In genomic region chr4:25741553-25741952, GRCm38 (mm10) we compare ENCODE assay signal across 25 mouse cellular contexts. TPM values are rescaled to one million over a fixed set of nuclear protein-coding genes. Genes with fewer than 3 reads are reported as not detected.
A peak's percentile ranks its signal among the peaks of the same experiment; 100 is the strongest.
DNase-seq lines count a peak whose midpoint lies in the region; ATAC-seq and TF ChIP-seq lines count a peak whose summit lies in the region.
"Had no signal": no experiment of that assay in that cellular context is flagged by ENCODE, and none has a peak within 500 bp of the region (broad histone marks: within the 10 kb centered on the region; RNA-seq: fewer than 3 reads in every experiment).

No protein-coding gene starts in this region.

- no peaks in the 10 kb centered on the region for H3K4me1 ChIP-seq in forebrain, postnatal 0 days (ENCODE audit: insufficient read depth)
- H3K4me1 ChIP-seq in forebrain, embryonic 10.5 days: no peaks in the 10 kb centered on the region
- H3K4me1 ChIP-seq: embryonic facial prominence, embryonic 12.5 days; heart, embryonic 13.5 days had no signal

- no peaks in the 10 kb centered on the region for H3K27me3 ChIP-seq in forebrain, postnatal 0 days (ENCODE audit: insufficient read depth, low read length)
- no peaks in the 10 kb centered on the region for H3K27me3 ChIP-seq in forebrain, embryonic 10.5 days (ENCODE audit: poor library complexity, severe bottlenecking)
- H3K27me3 ChIP-seq: CH12.LX; embryonic facial prominence, embryonic 12.5 days; heart, embryonic 13.5 days; Patski had no signal

- 0 out of 2 replicates have a peak, but pooled peaks have one; percentile 23 for ATAC-seq in forebrain, postnatal 0 days
- ATAC-seq: activated CD4-positive, CD25-positive, alpha-beta regulatory T cell, adult 4 months; forebrain, embryonic 16.5 days; hindbrain, embryonic 16.5 days; inflammation-experienced regulatory T-cells, adult 6 months; intestine, postnatal 0 days; Patski had no signal

- DNase-seq in forebrain, postnatal 0 days: no peak
- DNase-seq in forebrain, embryonic 10.5 days (ENCODE audit: extremely low spot score, low spot score): no peak
- DNase-seq in left cerebral cortex, adult 11 months (ENCODE audit: low spot score): peak; percentile 23
- DNase-seq in left cerebral cortex, postnatal 10 days (ENCODE audit: extremely low spot score in 1 of 2, low spot score in 2 of 2): no peak
- DNase-seq in brain, adult 2 months (ENCODE audit: low read depth, low spot score): peak; percentile 70
- peak; percentile 26 to 33 for DNase-seq in left cerebral cortex, adult 9 months (ENCODE audit: low spot score in 2 of 2)
- DNase-seq in layer of hippocampus, postnatal 14 days (ENCODE audit: low spot score in 2 of 2): no peak
- DNase-seq: adrenal gland, postnatal 14 days; cerebellum, adult 2 months; cerebellum, postnatal 10 days; gastrocnemius, postnatal 36 days; heart, adult 11 months; heart, postnatal 36 days had no signal

- intact Hi-C loops in left cerebral cortex, postnatal 10 days (cut with DNase I): no loop called here

- peak overlapping the region; percentile 45; the same call in 1 of the 2 replicates for H3K27ac ChIP-seq in forebrain, postnatal 0 days (ENCODE audit: low read depth, low read length)
- H3K27ac ChIP-seq in forebrain, embryonic 10.5 days: no peak overlapping the region
- H3K27ac ChIP-seq: embryonic facial prominence, embryonic 12.5 days; heart, embryonic 13.5 days had no signal

- H3K4me2 ChIP-seq in forebrain, postnatal 0 days (ENCODE audit: low read depth): no peak overlapping the region
- H3K4me2 ChIP-seq: embryonic facial prominence, embryonic 12.5 days; heart, embryonic 13.5 days had no signal

- H3K9me3 ChIP-seq in forebrain, postnatal 0 days (ENCODE audit: low read length): no peaks in the 10 kb centered on the region
- no peaks in the 10 kb centered on the region for H3K9me3 ChIP-seq in forebrain, embryonic 10.5 days
- H3K9me3 ChIP-seq: embryonic facial prominence, embryonic 12.5 days; heart, embryonic 13.5 days had no signal

- no peak for TF ChIP-seq CTCF in forebrain, postnatal 0 days (IDR thresholded peaks at IDR 0.05; ENCODE audit: low read depth)

- no peak overlapping the region for H3K9ac ChIP-seq in forebrain, postnatal 0 days
- H3K9ac ChIP-seq: embryonic facial prominence, embryonic 12.5 days; heart, embryonic 13.5 days had no signal

- 51% methylated on average over 5 of the region's 5 CpGs for whole genome bisulfite sequencing in forebrain, postnatal 0 days
- 70% methylated on average over 5 of the region's 5 CpGs for WGBS in forebrain, embryonic 10.5 days

- H3K4me3 ChIP-seq in forebrain, postnatal 0 days (ENCODE audit: low read depth, low read length): no peak overlapping the region
- no peak overlapping the region for H3K4me3 ChIP-seq in forebrain, embryonic 10.5 days
- H3K4me3 ChIP-seq: embryonic facial prominence, embryonic 12.5 days; heart, embryonic 13.5 days had no signal

- no peaks in the 10 kb centered on the region for H3K36me3 ChIP-seq in forebrain, postnatal 0 days (ENCODE audit: insufficient read depth)
- no peaks in the 10 kb centered on the region for H3K36me3 ChIP-seq in forebrain, embryonic 10.5 days (replicated peaks)
- H3K36me3 ChIP-seq: embryonic facial prominence, embryonic 12.5 days; heart, embryonic 13.5 days had no signal

RNA-seq across cellular contexts. Expression of gene Fut9, which starts 58.5 kb away (rescaled TPM):
- total RNA-seq in forebrain, postnatal 0 days (2014; rRNA removed): 46.5 and 46.6 TPM in 2 replicates
- 11.6 and 19.3 TPM in 2 replicates for polyA plus RNA-seq in forebrain, postnatal 0 days (2015; fragmentation: Nextera tagmentation; extraction: Ambion mirVana)
- polyA plus RNA-seq in forebrain, embryonic 10.5 days (2016; fragmentation: Nextera tagmentation; extraction: Ambion mirVana): 6.3 and 7.1 TPM in 2 replicates
- total RNA-seq in left cerebral cortex, postnatal 10 days (2021): 10 to 100 TPM; 66.3 to 69.9 TPM
- 10 to 100 TPM; 43.0 to 48.9 TPM for total RNA-seq in layer of hippocampus, postnatal 14 days (2021)
- total RNA-seq: CH12.LX; common myeloid progenitor, adult 5-6 weeks; gastrocnemius, adult 8-10 months; gastrocnemius, postnatal 36 days; heart, postnatal 36 days had no signal
- polyA plus RNA-seq: heart, postnatal 0 days; inflammation-experienced regulatory T-cells, adult 6 months had no signal

Comparison
In these comparisons a context has a peak if more than half of its experiments do, and no peak if none do; other contexts are left out.
1. DNase-seq: peak in left cerebral cortex, adult 11 months (single experiment), brain, adult 2 months (single experiment) and left cerebral cortex, adult 9 months (2 of 2); none in forebrain, postnatal 0 days (single experiment), forebrain, embryonic 10.5 days (single experiment), left cerebral cortex, postnatal 10 days (0 of 2) and layer of hippocampus, postnatal 14 days (0 of 2).